Mouse (Mus musculus): Measurements from ENCODE around the gene Fam76b. TPM values are rescaled to one million over a fixed set of nuclear protein-coding genes. Genes with fewer than 3 reads are reported as not detected.
"Not testable (repeated sequence)": the region's sequence is repeated elsewhere in the genome, so short reads cannot be mapped to it uniquely, and the experiment has no call there.

The Fam76b gene
- 23.7 and 25.4 TPM in 2 replicates for polyA plus RNA-seq (2015; fragmentation: Nextera tagmentation; extraction: Ambion mirVana)

- Histone ChIP-seq H3K27ac (peak within 1 kb of the TSS; percentile 99), H3K36me3 (peaks cover 30% of the 10 kb centered on the region), H3K9ac (peak within 1 kb of the TSS; percentile 92), H3K4me2 (peak within 1 kb of the TSS; percentile 70), H3K4me3 (replicated peaks) (peak within 1 kb of the TSS; percentile 72), H3K4me1 (peaks cover 22% of the 10 kb centered on the region), H3K9me3 (replicated peaks) (no peaks in the 10 kb centered on the region), H3K27me3 (no peaks in the 10 kb centered on the region)
- under 1% methylated on average over 67 of the region's 67 CpGs for WGBS
- ATAC-seq (replicated peaks; ENCODE audit: low FRiP score): peak; percentile 94
Observed at GRCm38 (mm10) chr9:13827406-13828086, at the start of gene Fam76b. Gene Fam76b (plus strand): TSS chr9:13827716.

GRCm38 (mm10) chr9:13781985-13782384 lies 45.5 kb upstream of the Fam76b start:
- Histone ChIP-seq H3K27me3 (no peaks in the 10 kb centered on the region), H3K27ac (no peak overlapping the region), H3K36me3 (peaks cover 40% of the 10 kb centered on the region), H3K9me3 (replicated peaks) (peaks cover 3% of the 10 kb centered on the region; the same call in 1 of the 2 replicates), H3K4me1 (no peaks in the 10 kb centered on the region), H3K4me3 (replicated peaks) (no peak overlapping the region), H3K9ac (no peak overlapping the region), H3K4me2 (no peak overlapping the region)
- WGBS: 97% methylated on average over 1 of the region's 1 CpGs
- no peak for ATAC-seq (replicated peaks; ENCODE audit: low FRiP score)

- not testable (repeated sequence) for ATAC-seq (replicated peaks; ENCODE audit: low FRiP score)
- peaks cover 83% of the 10 kb centered on the region for H3K36me3 ChIP-seq
- 94% methylated on average over 8 of the region's 8 CpGs for WGBS
Observed at GRCm38 (mm10) chr9:13790864-13791263, 36.7 kb upstream of the Fam76b start.

GRCm38 (mm10) chr9:13794302-13794701 lies 33.2 kb upstream of the Fam76b start:
- Histone ChIP-seq H3K27me3 (no peaks in the 10 kb centered on the region), H3K9me3 (replicated peaks) (no peaks in the 10 kb centered on the region), H3K36me3 (peaks cover 79% of the 10 kb centered on the region), H3K27ac (no peak overlapping the region), H3K4me1 (no peaks in the 10 kb centered on the region), H3K9ac (no peak overlapping the region), H3K4me3 (replicated peaks) (no peak overlapping the region), H3K4me2 (no peak overlapping the region)
- ATAC-seq (replicated peaks; ENCODE audit: low FRiP score): no peak
- WGBS: 83% methylated on average over 1 of the region's 1 CpGs

More at GRCm38 (mm10) chr9:13790864-13791263, 36.7 kb upstream of the Fam76b start:
- H3K4me2 ChIP-seq; H3K9ac ChIP-seq; H3K27ac ChIP-seq; H3K9me3 ChIP-seq (replicated peaks); H3K27me3 ChIP-seq; H3K4me3 ChIP-seq (replicated peaks); H3K4me1 ChIP-seq: not testable (repeated sequence)

GRCm38 (mm10) chr9:13794756-13795155 lies 32.8 kb upstream of the Fam76b start:
- Histone ChIP-seq H3K4me3 (replicated peaks) (no peak overlapping the region), H3K4me2 (no peak overlapping the region), H3K4me1 (no peaks in the 10 kb centered on the region), H3K36me3 (peaks cover 79% of the 10 kb centered on the region), H3K27ac (no peak overlapping the region), H3K9me3 (replicated peaks) (no peaks in the 10 kb centered on the region), H3K27me3 (no peaks in the 10 kb centered on the region), H3K9ac (no peak overlapping the region)
- WGBS: 89% methylated on average over 2 of the region's 2 CpGs
- no peak for ATAC-seq (replicated peaks; ENCODE audit: low FRiP score)

- H3K4me2 ChIP-seq: no peak overlapping the region
- WGBS: 88% methylated on average over 1 of the region's 1 CpGs
- no peak overlapping the region for H3K27ac ChIP-seq
- H3K4me1 ChIP-seq: no peaks in the 10 kb centered on the region
- peaks cover 83% of the 10 kb centered on the region for H3K36me3 ChIP-seq
- no peaks in the 10 kb centered on the region for H3K9me3 ChIP-seq (replicated peaks)
- no peak for ATAC-seq (replicated peaks; ENCODE audit: low FRiP score)
- H3K27me3 ChIP-seq: no peaks in the 10 kb centered on the region
- H3K9ac ChIP-seq: no peak overlapping the region
- no peak overlapping the region for H3K4me3 ChIP-seq (replicated peaks)
Observed at GRCm38 (mm10) chr9:13804480-13804879, 23.0 kb upstream of the Fam76b start.

GRCm38 (mm10) chr9:13806854-13807253 lies 20.7 kb upstream of the Fam76b start:
- Histone ChIP-seq H3K4me1 (no peaks in the 10 kb centered on the region), H3K9me3 (replicated peaks) (no peaks in the 10 kb centered on the region), H3K27me3 (no peaks in the 10 kb centered on the region), H3K4me2 (no peak overlapping the region), H3K4me3 (replicated peaks) (no peak overlapping the region), H3K9ac (no peak overlapping the region), H3K27ac (no peak overlapping the region), H3K36me3 (peaks cover 90% of the 10 kb centered on the region)
- ATAC-seq (replicated peaks; ENCODE audit: low FRiP score): no peak
- WGBS: 95% methylated on average over 7 of the region's 7 CpGs

- H3K27ac ChIP-seq: no peak overlapping the region
- peaks cover 91% of the 10 kb centered on the region for H3K36me3 ChIP-seq
- no peak overlapping the region for H3K9ac ChIP-seq
- no peaks in the 10 kb centered on the region for H3K4me1 ChIP-seq
- no peaks in the 10 kb centered on the region for H3K9me3 ChIP-seq (replicated peaks)
- 93% methylated on average over 5 of the region's 5 CpGs for WGBS
- no peak for ATAC-seq (replicated peaks; ENCODE audit: low FRiP score)
- H3K4me2 ChIP-seq: no peak overlapping the region
- no peak overlapping the region for H3K4me3 ChIP-seq (replicated peaks)
- no peaks in the 10 kb centered on the region for H3K27me3 ChIP-seq
Observed at GRCm38 (mm10) chr9:13807657-13808056, 19.9 kb upstream of the Fam76b start.

GRCm38 (mm10) chr9:13809937-13810336 lies 17.6 kb upstream of the Fam76b start:
- Histone ChIP-seq H3K36me3 (peaks cover 87% of the 10 kb centered on the region), H3K27ac (no peak overlapping the region), H3K27me3 (no peaks in the 10 kb centered on the region), H3K9ac (no peak overlapping the region), H3K9me3 (replicated peaks) (no peaks in the 10 kb centered on the region), H3K4me3 (replicated peaks) (no peak overlapping the region), H3K4me2 (no peak overlapping the region), H3K4me1 (no peaks in the 10 kb centered on the region)
- ATAC-seq (replicated peaks; ENCODE audit: low FRiP score): no peak

GRCm38 (mm10) chr9:13818369-13818768 lies 9.1 kb upstream of the Fam76b start:
- ATAC-seq (replicated peaks; ENCODE audit: low FRiP score): peak; percentile 69; the same call in 1 of the 2 replicates
- Histone ChIP-seq H3K9me3 (replicated peaks) (no peaks in the 10 kb centered on the region), H3K27me3 (no peaks in the 10 kb centered on the region), H3K36me3 (peaks cover 80% of the 10 kb centered on the region), H3K9ac (no peak overlapping the region), H3K4me2 (no peak overlapping the region), H3K27ac (no peak overlapping the region), H3K4me1 (no peaks in the 10 kb centered on the region), H3K4me3 (replicated peaks) (no peak overlapping the region)
- 59% methylated on average over 9 of the region's 9 CpGs for WGBS

GRCm38 (mm10) chr9:13820774-13821173 lies 6.7 kb upstream of the Fam76b start:
- H3K4me1 ChIP-seq: peaks cover 15% of the 10 kb centered on the region
- no peak for ATAC-seq (replicated peaks; ENCODE audit: low FRiP score)
- WGBS: 91% methylated on average over 3 of the region's 3 CpGs
- no peak overlapping the region for H3K4me2 ChIP-seq
- H3K36me3 ChIP-seq: peaks cover 58% of the 10 kb centered on the region
- H3K27ac ChIP-seq: no peak overlapping the region
- no peaks in the 10 kb centered on the region for H3K9me3 ChIP-seq (replicated peaks)
- no peak overlapping the region for H3K9ac ChIP-seq
- no peaks in the 10 kb centered on the region for H3K27me3 ChIP-seq
- no peak overlapping the region for H3K4me3 ChIP-seq (replicated peaks)

- Histone ChIP-seq H3K27me3 (no peaks in the 10 kb centered on the region), H3K27ac (peak overlapping the region; percentile 99), H3K9me3 (replicated peaks) (no peaks in the 10 kb centered on the region), H3K4me3 (replicated peaks) (peak overlapping the region; percentile 72), H3K36me3 (peaks cover 22% of the 10 kb centered on the region), H3K4me2 (peak overlapping the region; percentile 70), H3K4me1 (peaks cover 22% of the 10 kb centered on the region), H3K9ac (peak overlapping the region; percentile 83)
- 3% methylated on average over 8 of the region's 8 CpGs for WGBS
- ATAC-seq (replicated peaks; ENCODE audit: low FRiP score): no peak
Observed at GRCm38 (mm10) chr9:13825896-13826295, 1.6 kb upstream of the Fam76b start.

GRCm38 (mm10) chr9:13826391-13826805 lies 1.1 kb upstream of the Fam76b start:
- H3K27me3 ChIP-seq: no peaks in the 10 kb centered on the region
- ATAC-seq (replicated peaks; ENCODE audit: low FRiP score): peak; percentile 29
- H3K36me3 ChIP-seq: peaks cover 22% of the 10 kb centered on the region
- H3K4me3 ChIP-seq (replicated peaks): peak overlapping the region; percentile 72
- H3K4me2 ChIP-seq: peak overlapping the region; percentile 70
- peak overlapping the region; percentile 99 for H3K27ac ChIP-seq
- H3K4me1 ChIP-seq: peaks cover 22% of the 10 kb centered on the region
- H3K9me3 ChIP-seq (replicated peaks): no peaks in the 10 kb centered on the region
- peak overlapping the region; percentile 83 for H3K9ac ChIP-seq
- under 1% methylated on average over 29 of the region's 31 CpGs for WGBS

Measured in kidney, embryonic 15.5 days (tissue).